ENCODE assay signal across 18 mouse cellular contexts in genomic region chr13:41513456-41513855, GRCm38 (mm10).
"Had no signal": no experiment of that assay in that cellular context is flagged by ENCODE, and none has a peak within 500 bp of the region (broad histone marks: within the 10 kb centered on the region; RNA-seq: fewer than 3 reads in every experiment).

No protein-coding gene starts in this region.

- H3K9me3 ChIP-seq: intestine, embryonic 15.5 days; limb, embryonic 12.5 days; liver, embryonic 15.5 days; megakaryocyte, embryonic 14.5 days; midbrain, embryonic 15.5 days; neural tube, embryonic 13.5 days; stomach, embryonic 15.5 days had no signal

- H3K4me3 ChIP-seq: intestine, embryonic 15.5 days; layer of hippocampus, adult 2 months; limb, embryonic 12.5 days; liver, embryonic 15.5 days; megakaryocyte, embryonic 14.5 days; midbrain, embryonic 15.5 days; neural tube, embryonic 13.5 days; stomach, embryonic 15.5 days had no signal

- DNase-seq: kidney, adult 18-20 months; kidney, postnatal 10 days; kidney, postnatal 4 days; liver; retina, postnatal 1 day; right cerebral cortex, postnatal 4 days; spleen, adult 18-20 months; thymus, adult 2 months; thymus, postnatal 25 days had no signal

- H3K4me2 ChIP-seq: intestine, embryonic 15.5 days; limb, embryonic 12.5 days; liver, embryonic 15.5 days; midbrain, embryonic 11.5 days; midbrain, embryonic 15.5 days; neural tube, embryonic 13.5 days; stomach, embryonic 15.5 days had no signal

- H3K36me3 ChIP-seq: intestine, embryonic 15.5 days; limb, embryonic 12.5 days; liver, embryonic 15.5 days; midbrain, embryonic 15.5 days; neural tube, embryonic 13.5 days; stomach, embryonic 15.5 days had no signal

- H3K27me3 ChIP-seq: intestine, embryonic 15.5 days; limb, embryonic 12.5 days; liver, embryonic 15.5 days; midbrain, embryonic 15.5 days; neural tube, embryonic 13.5 days; stomach, embryonic 15.5 days had no signal

- H3K9ac ChIP-seq: intestine, embryonic 15.5 days; limb, embryonic 12.5 days; liver, embryonic 15.5 days; midbrain, embryonic 15.5 days; neural tube, embryonic 13.5 days; stomach, embryonic 15.5 days had no signal

- H3K4me1 ChIP-seq: liver, embryonic 15.5 days; midbrain, embryonic 15.5 days; stomach, embryonic 15.5 days had no signal

- ATAC-seq: intestine, embryonic 15.5 days; midbrain, embryonic 15.5 days had no signal

- H3K27ac ChIP-seq: intestine, embryonic 15.5 days; layer of hippocampus, adult 2 months; limb, embryonic 12.5 days; liver, embryonic 15.5 days; midbrain, embryonic 15.5 days; neural tube, embryonic 13.5 days; stomach, embryonic 15.5 days had no signal
